ENCODE assay signal across 1 mouse cellular context in genomic region chr13:21847883-21848282, GRCm38 (mm10).
TF ChIP-seq lines count a peak whose summit lies in the region.

No protein-coding gene starts in this region.

TF ChIP-seq in CH12.LX, 34 proteins besides CTCF, POLR2A, EP300 and RAD21:
- peak; percentile 99 for TF ChIP-seq TBP (conservative IDR thresholded peaks at IDR 0.05; ENCODE audit: low read depth, low read length)
- TF ChIP-seq UBTF (IDR thresholded peaks at IDR 0.05; ENCODE audit: low read depth, low read length), result no peak
- TF ChIP-seq NRF1 (IDR thresholded peaks at IDR 0.05; ENCODE audit: low read depth, low read length), result peak; percentile 38; the same call in 1 of the 2 replicates
- no peak for TF ChIP-seq POLR2AphosphoS2 (IDR thresholded peaks at IDR 0.05; ENCODE audit: low read depth, low read length)
- TF ChIP-seq KAT2A (IDR thresholded peaks at IDR 0.05; ENCODE audit: insufficient replicate concordance, low read length), result 0 out of 2 replicates have a peak, but pooled peaks have one; percentile 58
- peak; percentile 90 for TF ChIP-seq ELF1 (IDR thresholded peaks at IDR 0.05; ENCODE audit: low read depth, low read length)
- TF ChIP-seq MAFK (IDR thresholded peaks at IDR 0.05; ENCODE audit: insufficient replicate concordance, low read length), result peak; percentile 95
- no peak for TF ChIP-seq MYC (IDR thresholded peaks at IDR 0.05; ENCODE audit: low read depth, low read length)
- TF ChIP-seq E2F4 (IDR thresholded peaks at IDR 0.05; ENCODE audit: insufficient replicate concordance, low read depth, low read length), result 0 out of 2 replicates have a peak, but pooled peaks have one; percentile 72
